13 mouse cellular contexts compared by ENCODE assay signal in genomic region chr2:78381234-78381633, GRCm38 (mm10).
"Had no signal": no experiment of that assay in that cellular context is flagged by ENCODE, and none has a peak within 500 bp of the region (broad histone marks: within the 10 kb centered on the region; RNA-seq: fewer than 3 reads in every experiment).

No protein-coding gene starts in this region.

- H3K9me3 ChIP-seq: limb, embryonic 10.5 days; liver, embryonic 12.5 days; lung, embryonic 15.5 days; midbrain, embryonic 12.5 days had no signal

- H3K36me3 ChIP-seq: limb, embryonic 10.5 days; liver, embryonic 12.5 days; lung, embryonic 15.5 days; midbrain, embryonic 12.5 days had no signal

- H3K9ac ChIP-seq: liver, embryonic 12.5 days; lung, embryonic 15.5 days; midbrain, embryonic 12.5 days had no signal

- H3K4me2 ChIP-seq: liver, embryonic 12.5 days; lung, embryonic 15.5 days; midbrain, embryonic 12.5 days had no signal

- H3K27me3 ChIP-seq: liver, embryonic 12.5 days; lung, embryonic 15.5 days; midbrain, embryonic 12.5 days had no signal

- H3K27ac ChIP-seq: kidney, postnatal 0 days; left cerebral cortex, adult 2 months; limb, embryonic 10.5 days; liver, embryonic 12.5 days; lung, embryonic 15.5 days; midbrain, embryonic 12.5 days had no signal

- DNase-seq: kidney, adult 9 months; kidney, postnatal 4 days; lung, postnatal 14 days; right cerebral cortex, adult 18-20 months; thymus, adult 18-20 months; thymus, postnatal 14 days had no signal

- ATAC-seq: liver, embryonic 12.5 days; midbrain, embryonic 16.5 days had no signal

- H3K4me3 ChIP-seq: left cerebral cortex, adult 2 months; limb, embryonic 10.5 days; liver, embryonic 12.5 days; lung, embryonic 15.5 days; midbrain, embryonic 12.5 days had no signal

- H3K4me1 ChIP-seq: limb, embryonic 10.5 days; liver, embryonic 12.5 days; lung, embryonic 15.5 days; midbrain, embryonic 12.5 days had no signal
